Mouse (Mus musculus) heart, postnatal 10 days (tissue): Measurements from ENCODE around the gene Gm20721. TPM values are rescaled to one million over a fixed set of nuclear protein-coding genes. Genes with fewer than 3 reads are reported as not detected.

Experiments
- DNase-seq, 2 experiments: peaks; one replicate each; pipeline ENCODE4 v3.0.0; 2021
- intact Hi-C: fragments of 180-260 bp; cut with DNase I; formaldehyde crosslinking; loops from one replicate; pipeline ENCODE4 v1.15.1; 2025
- total RNA-seq, 2 experiments: library from RNA; stranded (reverse); gene quantifications; 2 replicates each; pipeline ENCODE4 v1.2.3; 2021

Gm20721 gene
- total RNA-seq, 2 experiments from 2014 or later = 2.4 to 2.8 TPM

DNA sequence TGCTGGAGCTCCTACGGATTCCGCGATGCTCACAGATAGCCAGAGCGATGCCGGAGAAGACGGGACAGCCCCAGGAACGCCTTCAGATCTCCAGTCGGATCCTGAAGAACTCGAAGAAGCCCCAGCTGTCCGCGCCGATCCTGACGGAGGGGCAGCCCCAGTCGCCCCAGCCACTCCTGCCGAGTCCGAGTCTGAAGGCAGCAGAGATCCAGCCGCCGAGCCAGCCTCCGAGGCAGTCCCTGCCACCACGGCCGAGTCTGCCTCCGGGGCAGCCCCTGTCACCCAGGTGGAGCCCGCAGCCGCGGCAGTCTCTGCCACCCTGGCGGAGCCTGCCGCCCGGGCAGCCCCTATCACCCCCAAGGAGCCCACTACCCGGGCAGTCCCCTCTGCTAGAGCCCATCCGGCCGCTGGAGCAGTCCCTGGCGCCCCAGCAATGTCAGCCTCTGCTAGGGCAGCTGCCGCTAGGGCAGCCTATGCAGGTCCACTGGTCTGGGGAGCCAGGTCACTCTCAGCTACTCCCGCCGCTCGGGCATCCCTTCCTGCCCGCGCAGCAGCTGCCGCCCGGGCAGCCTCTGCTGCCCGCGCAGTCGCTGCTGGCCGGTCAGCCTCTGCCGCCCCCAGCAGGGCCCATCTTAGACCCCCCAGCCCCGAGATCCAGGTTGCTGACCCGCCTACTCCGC lies 47.3 kb downstream of the Gm20721 start:
- intact Hi-C loops = loop anchor here (5.0 kb wide), 3 partner anchors 222 to 712 kb away; partner anchors contain the start of gene Stx16
- no peak for DNase-seq

DNA sequence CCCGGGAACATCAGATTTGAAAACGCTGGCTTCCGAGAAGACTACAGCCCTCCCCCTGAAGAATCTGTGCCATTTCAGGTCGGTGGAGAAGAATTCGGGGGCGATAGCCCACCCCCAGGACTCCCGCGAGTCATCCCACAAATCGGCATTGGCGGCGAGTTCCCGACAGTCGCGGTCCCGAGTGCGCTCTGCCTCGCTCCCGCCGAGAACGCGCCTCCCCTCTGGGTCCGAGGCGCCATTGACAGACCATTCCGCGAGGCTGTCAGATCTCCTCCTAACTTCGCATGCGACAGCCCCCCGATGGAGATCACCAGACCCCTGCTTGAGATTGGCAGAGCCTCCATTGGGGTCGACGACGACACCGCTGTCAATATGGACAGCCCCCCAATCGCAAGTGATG lies 48.0 kb downstream of the Gm20721 start:
- intact Hi-C loops = loop anchor here (5.0 kb wide), 3 partner anchors 221 to 711 kb away; partner anchors contain the start of gene Stx16
- DNase-seq = no peak

DNA sequence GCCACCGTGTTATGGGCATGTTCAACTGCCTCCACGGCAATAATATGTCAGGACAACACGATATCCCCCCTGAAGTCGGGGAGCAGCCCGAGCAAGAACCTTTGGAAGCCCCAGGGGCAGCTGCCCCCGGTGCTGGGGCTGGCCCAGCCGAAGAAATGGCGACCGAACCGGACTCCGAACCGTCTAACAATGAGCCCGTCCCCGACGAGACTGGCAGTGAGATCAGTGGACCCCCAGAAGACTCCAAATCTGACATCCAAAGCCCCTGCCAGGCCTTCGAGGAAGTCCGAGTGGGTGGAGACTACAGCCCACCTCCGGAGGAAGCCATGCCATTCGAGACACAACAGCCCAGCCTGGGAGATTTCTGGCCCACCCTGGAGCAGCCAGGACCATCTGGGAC lies 48.7 kb downstream of the Gm20721 start:
- intact Hi-C loops = loop anchor here (5.0 kb wide), 3 partner anchors 221 to 711 kb away; partner anchors contain the start of gene Stx16
- no peak for DNase-seq

DNA sequence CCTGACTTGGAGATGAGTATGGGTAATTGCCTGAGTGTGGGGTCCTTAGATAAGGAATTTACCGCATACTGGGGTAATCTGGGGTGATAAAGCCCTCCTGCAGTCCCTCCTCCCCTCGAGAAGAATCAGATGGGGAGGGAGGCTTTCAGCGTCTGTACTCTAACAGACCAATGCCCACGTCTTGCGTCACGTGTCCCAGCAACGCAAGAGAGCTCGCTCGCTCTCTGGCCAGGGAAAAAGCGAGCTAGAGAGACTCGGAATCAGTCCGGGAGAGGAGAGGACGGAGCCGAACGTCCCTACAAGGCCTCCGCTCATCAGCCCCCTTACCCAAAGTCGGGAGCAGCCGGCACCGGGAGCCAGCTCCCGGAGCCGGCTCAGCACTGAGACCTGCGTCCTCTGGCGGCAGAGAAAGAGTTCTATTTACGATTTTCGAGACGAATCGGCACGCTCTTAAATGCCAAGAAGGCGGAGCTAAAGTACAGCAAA lies 49.4 kb downstream of the Gm20721 start:
- intact Hi-C loops = loop anchor here (5.0 kb wide), 3 partner anchors 220 to 710 kb away; partner anchors contain the start of gene Stx16
- peak; percentile 38 to 61 for DNase-seq

- DNase-seq = no peak
- intact Hi-C loops = loop anchor here (5.0 kb wide), 3 partner anchors 219 to 709 kb away; partner anchors contain the start of gene Stx16
These were observed 50.5 kb downstream of the Gm20721 start for GRCm38 (mm10) chr2:174295900-174296465.

DNA sequence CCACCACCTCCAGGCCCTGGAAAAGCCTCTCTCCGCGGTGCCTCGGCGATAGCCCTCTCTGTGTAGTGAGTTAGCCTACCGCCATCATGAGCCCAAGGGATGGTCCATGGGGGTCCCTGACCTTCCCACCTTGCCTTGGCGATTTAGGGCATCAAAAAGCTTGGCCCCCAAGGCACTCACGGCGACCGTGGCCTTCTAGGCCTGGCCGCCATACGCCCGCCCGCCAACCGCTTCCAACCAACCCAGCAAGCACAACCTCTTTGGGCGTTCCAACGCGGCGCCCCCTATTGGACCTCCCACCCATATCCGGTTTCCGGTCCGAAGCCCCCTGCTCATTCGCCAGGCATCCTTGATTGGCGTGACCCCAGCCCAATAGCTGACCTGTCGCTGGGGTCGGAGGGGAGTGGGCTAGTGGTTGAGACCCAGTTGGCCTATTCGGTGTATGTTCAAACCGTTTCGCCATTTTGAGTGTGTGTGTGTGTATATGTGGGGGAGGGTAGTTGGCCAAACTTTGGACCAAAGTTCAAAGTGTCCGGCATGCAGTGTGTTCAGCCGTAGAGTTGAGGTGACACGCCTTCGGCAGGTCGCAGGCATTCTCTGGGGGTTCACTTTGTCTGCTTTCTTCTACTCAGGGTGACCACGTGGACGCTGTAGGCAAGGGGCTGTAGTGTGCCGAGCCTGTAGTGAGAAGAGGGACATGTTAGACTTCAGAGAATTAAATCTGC lies 51.2 kb downstream of the Gm20721 start:
- intact Hi-C loops = loop anchor here (5.0 kb wide), 3 partner anchors 218 to 708 kb away; partner anchors contain the start of gene Stx16
- DNase-seq = peak; percentile 83 to 85

GRCm38 (mm10) chr2:174294457-174294856 lies 52.1 kb downstream of the Gm20721 start:
- intact Hi-C loops = no loop called here
- DNase-seq = peak in 1 of 2 experiments; percentile 9

DNA sequence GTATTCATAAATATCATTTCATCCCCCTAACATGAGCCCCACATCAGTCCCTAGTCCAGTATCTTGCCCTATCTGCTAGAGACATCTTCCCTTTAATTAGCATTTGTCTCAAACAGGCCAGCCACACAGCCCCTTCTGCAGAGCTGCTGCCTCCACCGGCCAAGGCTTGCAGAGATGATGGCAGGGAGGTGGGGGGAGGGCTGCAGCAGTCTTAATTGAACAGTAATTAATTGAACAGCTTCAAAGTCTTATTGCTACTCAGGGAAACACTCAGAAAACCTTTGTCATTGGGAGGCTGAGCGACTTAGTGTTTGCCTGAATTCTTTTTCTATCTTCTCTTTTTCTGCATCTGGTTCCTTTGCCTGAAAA lies 54.9 kb downstream of the Gm20721 start:
- intact Hi-C loops = no loop called here
- DNase-seq = no peak

- intact Hi-C loops = no loop called here
- DNase-seq = no peak
These were observed 55.4 kb downstream of the Gm20721 start for GRCm38 (mm10) chr2:174291029-174291661.

DNA sequence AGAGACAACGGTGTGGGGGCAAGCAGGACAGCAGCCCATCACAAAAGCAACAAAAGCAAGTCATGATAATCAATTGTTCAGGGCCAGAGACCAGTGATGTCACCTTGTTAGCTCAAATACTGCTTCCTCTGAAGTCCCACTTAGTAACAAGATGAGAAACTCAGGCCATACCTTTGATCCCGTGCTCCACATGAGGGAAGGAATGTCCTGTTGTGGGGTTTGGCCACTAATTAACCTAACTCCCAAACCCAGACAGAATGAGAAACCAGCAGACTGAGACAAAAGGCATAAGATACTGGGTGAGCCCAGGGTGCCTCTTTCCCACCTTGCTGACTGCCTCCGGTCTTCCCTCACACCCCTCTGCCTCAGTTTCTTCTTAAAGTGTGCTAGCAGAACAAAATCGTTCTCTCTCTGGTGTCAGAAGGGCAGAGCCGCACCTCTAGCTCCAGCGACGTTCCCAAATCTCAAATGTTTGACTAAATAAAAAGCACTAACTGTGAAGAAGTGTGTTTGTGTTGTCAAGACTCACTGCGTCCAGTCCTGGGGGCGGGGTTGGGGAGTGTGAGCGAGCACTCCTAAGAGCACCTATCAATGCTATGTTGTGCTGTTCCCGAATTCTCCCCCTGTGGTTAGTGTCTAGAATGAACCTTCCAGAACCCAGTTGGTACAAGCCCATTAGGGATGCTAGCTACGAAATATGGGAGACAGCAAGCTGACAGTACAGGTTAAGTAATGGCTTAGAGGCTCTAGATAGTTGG lies 57.7 kb downstream of the Gm20721 start:
- no peak for DNase-seq
- intact Hi-C loops = loop anchor here (10.0 kb wide), 1 partner anchor 1104 kb away; no protein-coding TSS in a partner anchor

DNA sequence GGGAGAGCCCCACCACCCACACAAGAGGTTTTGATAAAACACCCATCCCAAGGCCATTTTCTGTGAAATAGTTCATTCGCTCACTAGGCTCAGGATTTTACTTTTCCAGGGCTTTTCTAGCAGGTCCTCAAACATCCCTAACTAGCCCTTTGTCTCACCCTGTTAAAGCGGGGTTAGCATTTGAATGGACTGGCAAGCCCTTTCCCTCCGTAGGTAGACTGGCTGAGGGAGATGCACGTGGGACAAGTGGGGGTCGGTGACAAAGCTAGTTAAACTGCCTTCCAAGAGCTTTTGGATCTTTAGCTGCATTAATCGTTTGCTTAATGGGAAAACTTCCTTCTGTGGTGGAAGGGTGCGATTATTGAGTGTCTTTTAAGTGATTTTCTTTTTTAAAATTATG lies 58.6 kb downstream of the Gm20721 start:
- intact Hi-C loops = loop anchor here (10.0 kb wide), 1 partner anchor 1103 kb away; no protein-coding TSS in a partner anchor
- DNase-seq = no peak

DNA sequence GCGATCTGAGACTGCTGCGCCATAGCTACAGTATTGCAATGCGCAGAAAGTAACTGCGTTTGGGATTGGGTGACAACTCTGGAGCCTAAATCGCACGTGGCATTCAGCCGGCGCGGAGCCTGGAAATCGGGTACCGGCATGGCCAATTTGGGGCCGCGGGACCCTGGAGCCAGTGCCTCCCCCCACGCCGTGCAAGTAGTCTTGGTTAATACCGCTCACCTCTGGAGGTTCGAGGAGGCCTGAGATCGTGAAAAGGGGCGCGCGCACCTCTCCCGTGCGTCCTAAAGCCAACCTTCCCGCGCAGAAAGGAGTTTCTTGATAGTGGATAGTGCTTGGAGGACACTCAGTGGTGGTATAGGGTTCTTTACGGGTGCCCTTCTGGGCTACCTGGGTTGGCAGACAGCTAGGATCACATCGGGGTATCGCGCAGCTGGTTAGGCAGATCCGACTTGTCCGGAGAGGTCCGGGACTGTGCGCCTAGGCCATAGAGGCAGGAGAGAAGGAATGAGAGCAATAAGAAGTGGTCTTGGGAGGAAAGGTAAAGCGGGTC lies 60.5 kb downstream of the Gm20721 start:
- peak in 1 of 2 experiments; percentile 13 for DNase-seq
- intact Hi-C loops = loop anchor here (10.0 kb wide), 1 partner anchor 1101 kb away; no protein-coding TSS in a partner anchor

DNA sequence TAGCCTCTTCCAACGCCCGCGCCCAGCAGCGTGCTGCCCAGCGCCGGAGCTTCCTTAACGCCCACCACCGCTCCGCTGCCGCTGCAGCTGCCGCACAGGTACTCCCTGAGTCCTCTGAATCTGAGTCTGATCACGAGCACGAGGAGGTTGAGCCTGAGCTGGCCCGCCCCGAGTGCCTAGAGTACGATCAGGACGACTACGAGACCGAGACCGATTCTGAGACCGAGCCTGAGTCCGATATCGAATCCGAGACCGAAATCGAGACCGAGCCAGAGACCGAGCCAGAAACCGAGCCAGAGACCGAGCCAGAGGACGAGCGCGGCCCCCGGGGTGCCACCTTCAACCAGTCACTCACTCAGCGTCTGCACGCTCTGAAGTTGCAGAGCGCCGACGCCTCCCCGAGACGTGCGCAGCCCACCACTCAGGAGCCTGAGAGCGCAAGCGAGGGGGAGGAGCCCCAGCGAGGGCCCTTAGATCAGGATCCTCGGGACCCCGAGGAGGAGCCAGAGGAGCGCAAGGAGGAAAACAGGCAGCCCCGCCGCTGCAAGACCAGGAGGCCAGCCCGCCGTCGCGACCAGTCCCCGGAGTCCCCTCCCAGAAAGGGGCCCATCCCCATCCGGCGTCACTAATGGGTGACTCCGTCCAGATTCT lies 61.6 kb downstream of the Gm20721 start:
- peak in 1 of 2 experiments; percentile 11 for DNase-seq
- intact Hi-C loops = loop anchor here (5.0 to 10.0 kb wide), 3 partner anchors 158 to 1100 kb away; no protein-coding TSS in a partner anchor

DNA sequence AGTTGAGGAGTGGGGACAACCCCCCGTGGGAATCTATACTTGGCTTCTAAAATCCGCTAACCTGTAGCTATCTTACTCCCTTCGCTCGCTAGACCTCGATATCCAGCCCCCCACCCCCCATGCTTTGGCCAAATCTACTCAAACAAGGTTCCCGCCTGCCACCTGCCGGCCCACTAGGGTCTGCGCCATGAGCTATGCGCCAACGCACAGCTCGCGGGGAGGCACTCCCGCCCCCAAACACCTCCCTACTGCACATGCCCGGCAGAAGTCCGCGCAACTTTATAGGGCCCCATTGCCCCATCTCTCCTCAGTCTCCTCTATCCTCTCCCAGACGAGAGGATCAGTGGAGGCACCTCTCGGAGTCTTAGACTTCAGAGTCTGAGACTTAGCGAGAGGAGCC lies 62.5 kb downstream of the Gm20721 start, which contains the start of gene Gnas:
Gene Gnas (plus strand): TSS at position 310 of the 400 bp plus-strand sequence.
- peak; percentile 44 to 49 for DNase-seq
- intact Hi-C loops = loop anchor here (5.0 to 10.0 kb wide), 3 partner anchors 157 to 1099 kb away; no protein-coding TSS in a partner anchor

DNA sequence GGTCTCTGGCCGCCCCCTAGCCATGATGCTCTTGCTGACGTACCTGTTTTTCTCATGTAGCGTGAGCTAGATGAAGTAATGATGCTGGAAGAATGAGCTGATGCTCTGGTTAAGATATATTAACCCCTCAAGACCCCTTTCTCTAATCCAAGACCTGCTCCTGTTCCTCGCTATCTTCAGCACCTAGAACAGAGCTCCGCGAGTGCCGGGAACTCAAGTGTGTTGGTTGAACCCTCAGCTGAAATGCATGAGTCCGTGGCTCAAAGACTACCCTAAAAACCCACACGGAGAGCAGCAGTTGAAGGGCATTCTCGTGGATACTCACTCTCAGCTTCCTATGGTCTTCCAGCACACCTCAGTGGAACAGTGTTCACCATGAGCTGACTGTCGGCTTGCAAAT lies 63.2 kb downstream of the Gm20721 start:
- no peak for DNase-seq
- intact Hi-C loops = loop anchor here (5.0 to 10.0 kb wide), 3 partner anchors 156 to 1099 kb away; no protein-coding TSS in a partner anchor
